Mouse (Mus musculus): ENCODE measurements around the gene Kalrn. TPM values are rescaled to one million over a fixed set of nuclear protein-coding genes. Genes with fewer than 3 reads are reported as not detected.

Kalrn gene
- polyA plus RNA-seq, 1 experiment = 278 TPM

DNA sequence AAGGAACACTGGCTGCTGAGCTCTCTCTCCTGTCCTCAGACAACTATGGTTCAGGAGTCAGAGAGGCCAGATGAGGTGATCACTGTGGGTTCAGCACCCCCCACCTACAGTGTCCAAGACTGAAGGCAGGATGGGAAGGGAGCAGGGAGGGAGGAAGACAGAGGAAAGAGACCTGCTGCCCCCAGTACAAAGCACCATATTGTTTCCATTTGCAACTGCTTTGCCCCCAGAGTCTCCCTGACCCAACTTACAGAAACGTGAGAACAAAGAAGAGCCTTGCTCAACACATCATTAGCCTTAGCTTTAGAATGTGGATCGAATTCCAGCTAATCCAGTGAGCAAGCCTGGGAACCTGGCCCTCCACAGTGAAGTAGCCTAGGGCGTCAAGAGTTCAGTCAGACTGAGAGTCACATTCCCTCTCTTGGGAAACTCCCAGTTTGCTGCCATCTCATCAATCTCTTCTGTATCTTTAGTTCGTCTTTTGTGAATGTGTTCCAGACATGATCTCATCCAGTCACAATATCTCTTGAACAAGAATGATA, 295.0 kb downstream of the Kalrn start:
- Histone ChIP-seq H3K4me1 (ENCODE audit: control insufficient read depth, insufficient read depth, low read length) (peaks cover 3% of the 10 kb centered on the region), H3K4me3 (ENCODE audit: insufficient read depth, low read length) (no peak overlapping the region), H3K27ac (ENCODE audit: insufficient read depth, low read length) (0 out of 2 replicates have a peak overlapping the region, but pooled peaks have one; percentile 15)
- no peak for TF ChIP-seq POLR2A (IDR thresholded peaks at IDR 0.05; ENCODE audit: extremely low read depth, insufficient read depth, low read length)
- no peak for TF ChIP-seq CTCF (IDR thresholded peaks at IDR 0.05; ENCODE audit: extremely low read depth, insufficient read depth, low read length)

GRCm38 (mm10) chr16:34274607-34275006, 298.7 kb downstream of the Kalrn start:
- no peak for TF ChIP-seq CTCF (IDR thresholded peaks at IDR 0.05; ENCODE audit: extremely low read depth, insufficient read depth, low read length)
- no peak for TF ChIP-seq POLR2A (IDR thresholded peaks at IDR 0.05; ENCODE audit: extremely low read depth, insufficient read depth, low read length)
- Histone ChIP-seq H3K27ac (ENCODE audit: insufficient read depth, low read length) (no peak overlapping the region), H3K4me3 (ENCODE audit: insufficient read depth, low read length) (no peak overlapping the region), H3K4me1 (ENCODE audit: control insufficient read depth, insufficient read depth, low read length) (peaks cover 8% of the 10 kb centered on the region)

- Histone ChIP-seq H3K4me3 (ENCODE audit: insufficient read depth, low read length) (no peak overlapping the region), H3K4me1 (ENCODE audit: control insufficient read depth, insufficient read depth, low read length) (peaks cover 11% of the 10 kb centered on the region), H3K27ac (ENCODE audit: insufficient read depth, low read length) (peak overlapping the region; percentile 80)
- TF ChIP-seq CTCF (IDR thresholded peaks at IDR 0.05; ENCODE audit: extremely low read depth, insufficient read depth, low read length) (no peak), POLR2A (IDR thresholded peaks at IDR 0.05; ENCODE audit: extremely low read depth, insufficient read depth, low read length) (0 out of 2 replicates have a peak, but pooled peaks have one; percentile 7)
These were observed 301.9 kb downstream of the Kalrn start for GRCm38 (mm10) chr16:34271476-34271875.

GRCm38 (mm10) chr16:34270681-34271080, 302.7 kb downstream of the Kalrn start:
- TF ChIP-seq CTCF (IDR thresholded peaks at IDR 0.05; ENCODE audit: extremely low read depth, insufficient read depth, low read length) (no peak), POLR2A (IDR thresholded peaks at IDR 0.05; ENCODE audit: extremely low read depth, insufficient read depth, low read length) (no peak)
- peak overlapping the region; percentile 80 for H3K27ac ChIP-seq (ENCODE audit: insufficient read depth, low read length)

GRCm38 (mm10) chr16:34269642-34270041, 303.7 kb downstream of the Kalrn start:
- peak overlapping the region; percentile 56 for H3K27ac ChIP-seq (ENCODE audit: insufficient read depth, low read length)
- H3K4me1 ChIP-seq (ENCODE audit: control insufficient read depth, insufficient read depth, low read length) = peaks cover 11% of the 10 kb centered on the region
- no peak for TF ChIP-seq POLR2A (IDR thresholded peaks at IDR 0.05; ENCODE audit: extremely low read depth, insufficient read depth, low read length)
- no peak for TF ChIP-seq CTCF (IDR thresholded peaks at IDR 0.05; ENCODE audit: extremely low read depth, insufficient read depth, low read length)
- H3K4me3 ChIP-seq (ENCODE audit: insufficient read depth, low read length) = no peak overlapping the region

More at GRCm38 (mm10) chr16:34270681-34271080, 302.7 kb downstream of the Kalrn start:
- no peak overlapping the region for H3K4me3 ChIP-seq (ENCODE audit: insufficient read depth, low read length)
- peaks cover 11% of the 10 kb centered on the region for H3K4me1 ChIP-seq (ENCODE audit: control insufficient read depth, insufficient read depth, low read length)

GRCm38 (mm10) chr16:34267751-34268150, 305.6 kb downstream of the Kalrn start:
- peaks cover 14% of the 10 kb centered on the region for H3K4me1 ChIP-seq (ENCODE audit: control insufficient read depth, insufficient read depth, low read length)
- no peak overlapping the region for H3K4me3 ChIP-seq (ENCODE audit: insufficient read depth, low read length)
- H3K27ac ChIP-seq (ENCODE audit: insufficient read depth, low read length) = no peak overlapping the region
- TF ChIP-seq CTCF (IDR thresholded peaks at IDR 0.05; ENCODE audit: extremely low read depth, insufficient read depth, low read length) = peak; percentile 12; the same call in 1 of the 2 replicates
- TF ChIP-seq POLR2A (IDR thresholded peaks at IDR 0.05; ENCODE audit: extremely low read depth, insufficient read depth, low read length) = no peak

GRCm38 (mm10) chr16:34264671-34265070, 308.7 kb downstream of the Kalrn start:
- no peak overlapping the region for H3K27ac ChIP-seq (ENCODE audit: insufficient read depth, low read length)
- TF ChIP-seq POLR2A (IDR thresholded peaks at IDR 0.05; ENCODE audit: extremely low read depth, insufficient read depth, low read length) (no peak), CTCF (IDR thresholded peaks at IDR 0.05; ENCODE audit: extremely low read depth, insufficient read depth, low read length) (no peak)
- no peak overlapping the region for H3K4me3 ChIP-seq (ENCODE audit: insufficient read depth, low read length)
- H3K4me1 ChIP-seq (ENCODE audit: control insufficient read depth, insufficient read depth, low read length) = peaks cover 6% of the 10 kb centered on the region

- H3K4me3 ChIP-seq (ENCODE audit: insufficient read depth, low read length) = peak overlapping the region; percentile 69
- peak overlapping the region; percentile 87 for H3K27ac ChIP-seq (ENCODE audit: insufficient read depth, low read length)
- TF ChIP-seq CTCF (IDR thresholded peaks at IDR 0.05; ENCODE audit: extremely low read depth, insufficient read depth, low read length) (no peak), POLR2A (IDR thresholded peaks at IDR 0.05; ENCODE audit: extremely low read depth, insufficient read depth, low read length) (peak; percentile 71; the same call in 1 of the 2 replicates)
- H3K4me1 ChIP-seq (ENCODE audit: control insufficient read depth, insufficient read depth, low read length) = peaks cover 3% of the 10 kb centered on the region; the same call in 1 of the 2 replicates
These were observed 310.4 kb downstream of the Kalrn start for GRCm38 (mm10) chr16:34262731-34263460.

DNA sequence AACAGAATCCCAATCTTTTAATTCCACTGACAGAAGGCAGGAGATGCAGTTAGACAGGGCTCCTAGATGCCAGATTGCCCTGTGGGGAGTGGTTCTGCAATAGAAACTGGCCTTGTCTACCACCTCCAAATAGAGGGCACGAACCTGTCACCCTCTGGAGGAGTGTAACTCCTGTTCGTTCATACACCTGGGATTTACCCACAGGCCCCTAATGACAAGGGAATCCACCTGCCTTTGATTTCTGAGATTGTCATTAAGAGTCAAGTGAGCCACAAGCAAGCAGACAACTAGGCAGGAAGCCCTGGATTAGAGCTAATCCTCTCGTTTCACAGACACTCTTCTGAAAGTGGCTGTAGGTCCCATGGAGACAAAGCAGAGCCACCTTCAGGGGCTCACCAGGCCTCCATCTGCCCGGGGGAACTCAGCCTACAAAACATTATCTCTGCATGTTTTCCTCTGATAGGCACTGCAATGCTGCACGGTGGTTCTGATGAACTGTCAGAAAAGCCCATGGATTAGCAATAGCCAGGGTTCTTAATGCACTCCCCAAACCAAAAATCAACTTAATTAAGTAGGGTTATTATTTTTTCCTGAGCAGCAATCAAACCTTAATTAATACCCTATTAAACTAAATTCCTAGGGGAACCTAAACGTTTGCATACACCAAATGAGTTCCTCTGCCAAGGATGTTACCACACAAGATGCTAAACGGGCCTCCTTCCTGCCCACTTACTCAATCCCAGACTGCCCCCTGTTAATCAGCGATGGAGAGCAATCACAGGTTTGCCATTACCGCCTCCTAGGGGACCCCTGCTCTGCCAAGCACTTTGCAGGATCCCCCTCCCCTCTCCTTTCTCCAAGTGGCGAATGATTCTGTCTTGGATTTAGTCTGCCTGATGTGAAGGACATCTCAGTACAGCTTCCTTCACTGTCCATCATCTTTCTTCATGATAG, 312.1 kb downstream of the Kalrn start:
- peaks cover 9% of the 10 kb centered on the region for H3K4me1 ChIP-seq (ENCODE audit: control insufficient read depth, insufficient read depth, low read length)
- TF ChIP-seq CTCF (IDR thresholded peaks at IDR 0.05; ENCODE audit: extremely low read depth, insufficient read depth, low read length) (no peak), POLR2A (IDR thresholded peaks at IDR 0.05; ENCODE audit: extremely low read depth, insufficient read depth, low read length) (no peak)
- peak overlapping the region; percentile 69 for H3K4me3 ChIP-seq (ENCODE audit: insufficient read depth, low read length)
- peak overlapping the region; percentile 87 for H3K27ac ChIP-seq (ENCODE audit: insufficient read depth, low read length)
